Mouse (Mus musculus) CH12.LX (cell line): ENCODE measurements around the gene Tmem179b. TPM values are rescaled to one million over a fixed set of nuclear protein-coding genes. Genes with fewer than 3 reads are reported as not detected.

ENCODE experiments used
- DNase-seq: peaks from one replicate; pipeline ENCODE4 v3.0.0-alpha.2; 2013; ENCODE audit errors: extremely low read depth
- H3K27ac ChIP-seq: 2 replicates; pipeline ENCODE4 v1.5.1; 2012; ENCODE audit warnings: low read depth, mild to moderate bottlenecking, control low read depth, moderate library complexity; ENCODE audit not compliant: insufficient read depth
- H3K27me3 ChIP-seq: replicated peaks from 2 replicates; pipeline ENCODE3; 2012; ENCODE audit warnings: inconsistent platforms
- H3K36me3 ChIP-seq, 2 experiments: replicated peaks in 1 of 2; 2 replicates each; pipeline versions ENCODE3 to v1.6.1; 2012; ENCODE audit warnings: inconsistent platforms in 1 of 2, low read length in 1 of 2, mild to moderate bottlenecking in 1 of 2, mixed read lengths in 1 of 2, moderate library complexity in 1 of 2; ENCODE audit not compliant: control insufficient read depth in 1 of 2, insufficient read depth in 1 of 2
- H3K4me1 ChIP-seq, 2 experiments: 2 replicates each; pipeline ENCODE4 v1.6.1; 2012; ENCODE audit warnings: inconsistent platforms in 1 of 2, moderate library complexity in 1 of 2; ENCODE audit not compliant: insufficient read depth in 2 of 2, control insufficient read depth in 1 of 2
- H3K4me2 ChIP-seq: 2 replicates; pipeline ENCODE4 v1.6.1; 2012; ENCODE audit warnings: low read depth, mild to moderate bottlenecking, control low read depth; ENCODE audit not compliant: poor library complexity, insufficient read depth, severe bottlenecking
- H3K4me3 ChIP-seq, 3 experiments: fragments of 150-350 bp in 1 of 3; sonication (generic) in 1 of 3; replicated peaks in 1 of 3; 2 replicates each; pipeline versions ENCODE3 to v1.5.1; 2011 to 2012; ENCODE audit warnings: low read depth in 2 of 3, low read length in 2 of 3, mild to moderate bottlenecking in 2 of 3, moderate library complexity in 2 of 3, control low read depth in 1 of 3, improper control_type of control experiment in 1 of 3, inconsistent platforms in 1 of 3, mixed read lengths in 1 of 3; ENCODE audit not compliant: poor library complexity in 1 of 3
- H3K79me2 ChIP-seq: replicated peaks from 2 replicates; pipeline ENCODE4 v1.6.1; 2012; ENCODE audit warnings: mild to moderate bottlenecking, moderate library complexity; ENCODE audit not compliant: control insufficient read depth, poor library complexity, insufficient read depth, severe bottlenecking; ENCODE audit errors: extremely low read depth
- H3K9ac ChIP-seq: 2 replicates; pipeline ENCODE4 v1.6.1; 2012; ENCODE audit warnings: low read depth, mild to moderate bottlenecking, control low read depth, moderate library complexity; ENCODE audit not compliant: insufficient read depth
- H3K9me3 ChIP-seq: replicated peaks from 2 replicates; pipeline ENCODE3; 2012; ENCODE audit warnings: low read length, inconsistent platforms, mixed read lengths
- CHD2 ChIP-seq: IDR thresholded peaks from 2 replicates; pipeline ENCODE4 v1.6.1; 2011; ENCODE audit warnings: low read length, improper control_type of control experiment
- E2F4 ChIP-seq: IDR thresholded peaks from 2 replicates; pipeline ENCODE4 v1.6.1; 2011; ENCODE audit warnings: low read depth, low read length, improper control_type of control experiment; ENCODE audit not compliant: insufficient replicate concordance
- ELF1 ChIP-seq: IDR thresholded peaks from 2 replicates; pipeline ENCODE4 v1.6.1; 2014; ENCODE audit warnings: low read depth, mild to moderate bottlenecking, inconsistent platforms, low read length, improper control_type of control experiment
- GABPA ChIP-seq: IDR thresholded peaks from 2 replicates; pipeline ENCODE4 v1.6.1; 2012; ENCODE audit warnings: low read depth, low read length, improper control_type of control experiment, inconsistent platforms; ENCODE audit not compliant: insufficient replicate concordance
- HCFC1 ChIP-seq: IDR thresholded peaks from 2 replicates; pipeline ENCODE4 v1.6.1; 2012; ENCODE audit warnings: low read depth, mild to moderate bottlenecking, inconsistent platforms, low read length, improper control_type of control experiment
- JUN ChIP-seq: IDR thresholded peaks from 2 replicates; pipeline ENCODE4 v1.6.1; 2011; ENCODE audit warnings: low read depth, mild to moderate bottlenecking, low read length, improper control_type of control experiment, moderate library complexity; ENCODE audit not compliant: insufficient read depth
- MAFK ChIP-seq: IDR thresholded peaks from 2 replicates; pipeline ENCODE4 v1.6.1; 2011; ENCODE audit warnings: low read length, improper control_type of control experiment; ENCODE audit not compliant: insufficient replicate concordance
- MEF2A ChIP-seq: IDR thresholded peaks from 2 replicates; pipeline ENCODE4 v1.6.1; 2014; ENCODE audit warnings: low read depth, mild to moderate bottlenecking, inconsistent platforms, low read length, improper control_type of control experiment, borderline replicate concordance
- NRF1 ChIP-seq: IDR thresholded peaks from 2 replicates; pipeline ENCODE4 v1.6.1; 2014; ENCODE audit warnings: low read depth, mild to moderate bottlenecking, inconsistent platforms, low read length, improper control_type of control experiment, moderate library complexity
- PAX5 ChIP-seq: IDR thresholded peaks from 2 replicates; pipeline ENCODE4 v1.6.1; 2012; ENCODE audit warnings: low read length, inconsistent platforms, mixed read lengths
- POLR2A ChIP-seq: IDR thresholded peaks from 2 replicates; pipeline ENCODE4 v1.6.1; 2011; ENCODE audit warnings: low read depth, mild to moderate bottlenecking, improper control_type of control experiment, low read length
- POLR2AphosphoS2 ChIP-seq: IDR thresholded peaks from 2 replicates; pipeline ENCODE4 v1.6.1; 2011; ENCODE audit warnings: low read depth, low read length, improper control_type of control experiment
- SIN3A ChIP-seq: IDR thresholded peaks from 2 replicates; pipeline ENCODE4 v1.6.1; 2012; ENCODE audit warnings: low read length, improper control_type of control experiment, inconsistent platforms
- SMC3 ChIP-seq: IDR thresholded peaks from 2 replicates; pipeline ENCODE4 v1.6.1; 2011; ENCODE audit warnings: low read depth, low read length, improper control_type of control experiment
- UBTF ChIP-seq: IDR thresholded peaks from 2 replicates; pipeline ENCODE4 v1.6.1; 2012; ENCODE audit warnings: low read depth, mild to moderate bottlenecking, inconsistent platforms, low read length, improper control_type of control experiment, moderate library complexity
- USF1 ChIP-seq: IDR thresholded peaks from 2 replicates; pipeline ENCODE4 v1.6.1; 2014; ENCODE audit warnings: low read depth, mild to moderate bottlenecking, inconsistent platforms, low read length, improper control_type of control experiment
- ZC3H11A ChIP-seq: IDR thresholded peaks from 2 replicates; pipeline ENCODE4 v1.6.1; 2012; ENCODE audit warnings: low read depth, mild to moderate bottlenecking, inconsistent platforms, low read length, improper control_type of control experiment
- dilution Hi-C: fragments of 300-500 bp; cut with MboI; formaldehyde crosslinking; loops from 2 replicates; pipeline ENCODE4 v1.14.3; 2020; ENCODE audit warnings: low sequenced_read_pairs; ENCODE audit not compliant: extremely low pct_unique_long_range_greater_than_20kb, extremely low pct_ligation_motif_present
- in situ Hi-C: fragments of 300-500 bp; cut with MboI; formaldehyde crosslinking; loops from 3 replicates; pipeline ENCODE4 v1.14.3; 2019; ENCODE audit warnings: low sequenced_read_pairs, low pct_ligation_motif_present, low pct_unique_long_range_greater_than_20kb, mixed read lengths
- polyA plus RNA-seq: library from polyadenylated mRNA; unstranded; fragments of >175 nt; gene quantifications from 2 replicates; pipeline ENCODE4 v1.2.1, GENCODE M21; 2012; ENCODE audit warnings: low read depth; ENCODE audit not compliant: insufficient read length
- total RNA-seq, 2 experiments: library from RNA; depleted of rRNA; stranded (reverse); fragments of 300-350 nt in 1 of 2; fragments of >200 nt in 1 of 2; gene quantifications; 2 replicates each; pipeline ENCODE4 v1.2.3; 2012 to 2014

Gene Tmem179b
- total and polyA plus RNA-seq, 3 experiments = 54.4 to 105 (median 72.0) TPM

GRCm38 (mm10) chr19:8745382-8745781 is 28.9 kb downstream of the Tmem179b start:
- Histone ChIP-seq H3K4me3 (no peak overlapping the region), H3K9me3 (no peaks in the 10 kb centered on the region), H3K4me1 (peaks cover 9 to 21% of the 10 kb centered on the region in 2 experiments), H3K79me2 (peaks cover 20% of the 10 kb centered on the region), H3K27me3 (no peaks in the 10 kb centered on the region), H3K4me2 (no peak overlapping the region), H3K9ac (no peak overlapping the region), H3K27ac (no peak overlapping the region), H3K36me3 (peaks cover 60 to 82% of the 10 kb centered on the region in 2 experiments)
- TF ChIP-seq CHD2 (no peak), MEF2A (no peak), POLR2A (no peak), UBTF (no peak)
- in situ Hi-C loops (loop anchor here (25.0 kb wide), 1 partner anchor 367 kb away; no protein-coding TSS in a partner anchor), dilution Hi-C loops (no loop called here)
- no peak for DNase-seq

GRCm38 (mm10) chr19:8742176-8742575 is 32.1 kb downstream of the Tmem179b start:
- Histone ChIP-seq H3K27me3 (no peaks in the 10 kb centered on the region), H3K27ac (0 out of 2 replicates have a peak overlapping the region, but pooled peaks have one; percentile 8), H3K9me3 (no peaks in the 10 kb centered on the region), H3K36me3 (peaks cover 58 to 83% of the 10 kb centered on the region in 2 experiments), H3K4me3 (peak overlapping the region; percentile 75 to 77 (median 77)), H3K79me2 (peaks cover 31% of the 10 kb centered on the region), H3K4me2 (peak overlapping the region; percentile 72), H3K4me1 (peaks cover 9 to 35% of the 10 kb centered on the region in 2 experiments), H3K9ac (peak overlapping the region; percentile 92)
- dilution Hi-C loops (no loop called here), in situ Hi-C loops (loop anchor here (25.0 kb wide), 1 partner anchor 370 kb away; no protein-coding TSS in a partner anchor)
- no peak for TF ChIP-seq GABPA
- no peak for TF ChIP-seq PAX5
- TF ChIP-seq NRF1 = no peak
- no peak for TF ChIP-seq ZC3H11A
- TF ChIP-seq HCFC1 = no peak
- TF ChIP-seq SMC3 = no peak
- no peak for TF ChIP-seq CHD2
- no peak for TF ChIP-seq ELF1
- no peak for TF ChIP-seq SIN3A
- no peak for TF ChIP-seq USF1
- no peak for TF ChIP-seq JUN
- TF ChIP-seq POLR2AphosphoS2 = no peak
- TF ChIP-seq E2F4 = no peak
- TF ChIP-seq MAFK = no peak
- DNase-seq = no peak
